Mouse (Mus musculus): ENCODE results near the gene Skor1.

The Skor1 gene

DNA sequence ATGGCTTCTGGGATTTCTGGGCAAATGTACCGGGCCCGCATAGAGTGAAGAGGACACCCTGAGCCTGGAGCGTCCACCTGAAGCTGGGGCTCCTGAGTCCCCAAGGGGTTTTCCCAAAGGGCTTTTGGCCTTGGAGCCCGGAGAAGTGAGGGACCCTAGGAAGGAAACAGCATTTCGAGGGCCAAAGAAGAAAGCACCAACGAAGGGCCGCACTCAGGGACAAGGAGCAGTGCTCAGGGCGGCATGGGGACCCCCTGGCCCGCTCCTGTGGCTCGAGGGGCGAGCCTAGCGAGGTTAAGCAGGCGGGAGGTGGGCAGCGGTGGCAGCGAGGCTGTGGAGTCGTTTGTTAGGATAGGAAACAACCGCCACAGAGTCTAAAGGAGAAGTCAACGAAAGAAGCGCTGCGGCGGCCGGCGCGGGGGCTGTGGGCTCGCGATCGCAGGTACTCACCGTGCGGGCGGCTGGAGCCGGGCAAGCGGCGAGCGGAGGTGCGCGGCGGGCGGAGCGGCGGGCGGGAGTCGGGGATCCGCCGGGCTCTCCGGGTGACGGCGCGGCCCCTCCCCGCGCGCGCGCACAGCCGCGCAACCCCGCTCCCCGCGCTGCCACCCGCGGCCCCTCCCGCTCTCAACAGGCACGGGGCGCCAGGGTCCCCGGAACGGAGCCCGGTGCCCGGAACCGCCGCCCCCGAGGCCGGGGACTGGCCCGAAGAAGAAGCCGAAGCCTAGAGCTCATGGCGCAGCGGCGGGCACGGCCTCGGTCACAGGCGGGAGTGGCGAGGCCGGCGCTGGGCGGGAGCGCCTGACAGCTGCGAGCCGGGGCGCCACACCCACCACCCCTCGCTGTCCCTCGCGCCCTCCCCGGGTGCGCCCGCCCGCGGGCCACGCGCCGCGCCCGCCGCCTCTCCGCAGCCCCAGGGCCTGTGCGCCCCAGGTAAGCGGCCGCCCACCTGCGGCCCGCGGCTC is at the start of gene Skor1:
Gene Skor1 (minus strand): TSS at position 552 of the 962 bp plus-strand sequence.
- DNase-seq (ENCODE audit: low spot score), result no peak

DNA sequence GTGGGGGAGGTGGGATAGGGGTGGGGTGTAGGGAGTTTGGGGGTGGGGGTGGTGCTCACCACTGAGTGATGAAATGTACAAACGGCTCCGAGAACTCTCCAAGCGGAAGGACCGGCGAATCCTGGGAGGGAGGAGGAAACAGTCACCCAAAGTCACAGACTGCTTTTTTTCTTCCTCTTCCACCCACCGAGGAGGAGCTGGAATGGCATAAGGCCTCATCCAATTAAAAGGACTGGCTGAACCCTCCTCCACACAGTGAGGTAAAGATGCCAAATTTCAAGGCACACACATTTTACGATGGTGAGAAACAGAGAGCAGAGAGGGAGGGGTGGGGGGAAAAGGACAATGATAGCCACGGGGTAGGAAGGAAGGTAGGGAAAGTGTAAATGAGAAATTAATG is 48.5 kb upstream of the Skor1 start:
- peak; percentile 61 for DNase-seq (ENCODE audit: low spot score)

DNA sequence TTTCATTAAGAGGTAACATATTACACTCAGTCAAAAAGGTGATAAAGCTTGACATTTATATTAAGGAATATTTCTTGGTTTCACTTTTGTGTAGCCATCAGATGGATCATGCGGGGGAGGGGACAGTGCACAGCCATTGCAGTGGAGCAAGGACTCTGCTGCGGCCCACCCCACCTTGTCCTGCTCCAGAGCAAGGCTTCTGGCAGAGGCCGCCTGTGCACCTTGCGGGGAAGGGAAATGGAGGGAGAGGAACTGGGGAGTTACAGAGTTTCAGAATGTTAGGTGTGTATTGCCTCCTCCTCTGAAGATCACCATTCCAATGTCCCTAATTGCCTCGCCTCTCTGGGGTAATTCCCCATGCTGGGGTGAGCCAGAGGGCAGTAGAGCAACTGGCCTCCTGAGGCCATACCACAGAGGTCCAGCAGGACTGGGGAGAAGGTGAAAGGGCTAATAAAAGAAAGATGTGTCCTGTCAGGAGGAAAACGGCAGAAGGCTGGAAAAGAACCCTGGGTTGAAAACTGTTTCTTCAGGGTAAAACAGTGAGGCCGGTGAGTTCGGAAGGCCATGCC is 47.4 kb upstream of the Skor1 start:
- peak; percentile 49 for DNase-seq (ENCODE audit: low spot score)

- no peak for DNase-seq (ENCODE audit: low spot score)
Observed at GRCm38 (mm10) chr9:63195523-63195922, 46.8 kb upstream of the Skor1 start.

DNA sequence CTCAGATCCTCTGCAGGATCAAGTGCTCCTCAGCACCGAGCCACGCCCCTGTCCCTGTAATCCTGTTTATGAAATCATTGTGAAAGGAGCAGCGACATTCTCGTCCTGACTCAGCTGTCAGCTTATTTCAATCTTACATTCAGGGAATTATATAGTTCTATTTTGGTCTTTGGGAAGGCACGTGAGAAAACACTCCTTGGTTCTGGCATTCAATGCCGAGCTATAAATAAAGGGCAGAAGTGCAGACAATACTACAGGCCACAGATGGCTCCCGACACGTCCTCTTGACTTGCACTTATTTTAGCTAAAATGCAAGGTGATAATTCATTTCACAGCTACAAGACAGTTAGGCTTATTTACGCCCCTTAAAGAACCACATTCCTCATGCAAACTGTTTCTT is 46.0 kb upstream of the Skor1 start:
- no peak for DNase-seq (ENCODE audit: low spot score)

- DNase-seq (ENCODE audit: low spot score), result no peak
Observed at GRCm38 (mm10) chr9:63192809-63193208, 44.0 kb upstream of the Skor1 start.

GRCm38 (mm10) chr9:63187310-63187709 is 38.5 kb upstream of the Skor1 start:
- no peak for DNase-seq (ENCODE audit: low spot score)

- DNase-seq (ENCODE audit: low spot score), result no peak
Observed at GRCm38 (mm10) chr9:63185249-63185648, 36.5 kb upstream of the Skor1 start.

DNA sequence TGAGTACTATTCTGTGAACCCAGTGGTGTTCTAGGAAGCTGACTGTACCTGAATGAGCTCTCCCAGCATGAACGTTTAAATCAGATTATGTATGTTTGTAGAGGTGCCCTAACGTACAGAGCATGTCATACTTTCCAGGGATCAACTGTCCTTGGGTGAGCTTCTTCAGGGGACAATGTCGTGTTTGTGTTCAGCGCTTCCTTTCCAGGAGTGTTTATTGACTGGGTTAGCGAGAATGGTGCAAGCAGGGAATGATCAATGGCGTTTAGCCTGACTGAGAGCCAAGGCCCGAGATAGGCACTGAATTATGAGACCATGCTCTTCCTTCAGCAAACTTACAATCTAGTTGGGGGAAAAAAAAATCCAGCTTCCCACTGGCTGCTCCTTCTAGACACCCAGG is 35.1 kb upstream of the Skor1 start:
- no peak for DNase-seq (ENCODE audit: low spot score)

DNA sequence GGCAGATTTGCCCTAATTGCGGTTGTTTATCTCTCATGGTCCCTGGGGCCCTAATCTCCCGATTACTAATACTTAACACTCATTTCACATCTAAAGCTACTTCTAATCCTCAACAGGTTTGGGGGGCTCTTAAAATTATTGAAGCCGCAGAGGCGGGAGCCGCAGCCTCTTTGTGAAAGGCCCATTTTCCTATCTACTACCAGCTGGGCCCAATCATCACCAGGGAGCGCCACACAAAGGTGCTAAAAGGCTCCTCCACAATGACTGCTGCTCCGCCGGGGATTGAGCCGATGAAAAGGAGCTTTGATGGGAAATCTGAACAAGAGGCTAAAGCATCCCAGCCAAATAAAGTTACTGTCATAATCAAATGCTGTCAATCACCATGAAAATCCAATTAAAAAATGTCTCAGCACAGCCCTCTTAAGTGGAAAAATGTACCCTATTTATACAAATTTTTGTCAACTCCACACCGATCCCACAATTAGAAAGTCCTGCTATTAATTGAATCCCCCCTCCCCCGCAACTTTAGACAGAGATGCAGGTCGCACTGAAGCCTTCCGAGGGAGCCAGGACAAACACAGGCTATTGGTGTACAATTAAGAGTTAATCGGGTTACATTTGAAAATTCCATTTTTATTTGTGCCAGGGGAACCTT is 33.7 kb upstream of the Skor1 start:
- peak; percentile 77 for DNase-seq (ENCODE audit: low spot score)

DNA sequence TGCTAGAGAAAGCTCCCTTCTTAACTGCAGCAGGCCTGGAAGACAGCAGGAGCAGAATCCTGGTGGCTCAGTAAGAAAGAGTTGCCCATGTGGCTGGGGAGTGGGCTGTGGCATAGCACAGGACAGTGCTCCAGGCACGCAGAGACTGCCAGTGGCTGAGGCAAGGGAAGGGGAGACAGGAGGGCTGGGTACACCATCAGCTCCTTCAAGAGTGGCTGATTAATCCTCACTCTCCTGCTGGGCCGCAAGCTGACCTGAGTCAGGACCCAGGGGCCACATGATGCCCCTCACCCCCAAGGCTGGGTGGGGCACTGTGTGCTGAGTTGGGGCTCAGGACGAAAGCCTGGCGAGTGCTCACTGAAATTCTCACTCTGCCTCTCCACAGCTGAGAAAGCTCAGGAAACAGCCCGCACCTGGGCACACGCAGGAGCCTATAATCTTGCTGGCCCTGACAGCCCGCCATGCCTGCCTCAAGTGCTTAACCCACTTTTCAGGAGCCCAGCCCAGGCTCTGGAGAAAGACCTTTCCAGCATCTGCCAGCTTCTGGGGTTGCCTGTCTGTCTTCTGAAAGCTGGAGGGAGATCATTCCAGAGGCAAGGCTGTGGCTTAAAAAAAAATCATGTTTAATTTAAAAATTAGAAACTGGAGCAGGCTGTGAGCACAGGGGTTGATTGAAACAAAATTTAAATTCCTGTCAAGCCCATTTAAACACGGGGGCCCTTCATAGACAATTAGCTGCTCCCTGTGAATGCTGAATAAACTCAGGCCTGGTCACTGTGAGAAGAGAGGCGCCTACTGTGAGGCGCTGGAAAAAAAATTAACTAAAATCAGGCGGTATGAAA is 32.8 kb upstream of the Skor1 start:
- no peak for DNase-seq (ENCODE audit: low spot score)

DNA sequence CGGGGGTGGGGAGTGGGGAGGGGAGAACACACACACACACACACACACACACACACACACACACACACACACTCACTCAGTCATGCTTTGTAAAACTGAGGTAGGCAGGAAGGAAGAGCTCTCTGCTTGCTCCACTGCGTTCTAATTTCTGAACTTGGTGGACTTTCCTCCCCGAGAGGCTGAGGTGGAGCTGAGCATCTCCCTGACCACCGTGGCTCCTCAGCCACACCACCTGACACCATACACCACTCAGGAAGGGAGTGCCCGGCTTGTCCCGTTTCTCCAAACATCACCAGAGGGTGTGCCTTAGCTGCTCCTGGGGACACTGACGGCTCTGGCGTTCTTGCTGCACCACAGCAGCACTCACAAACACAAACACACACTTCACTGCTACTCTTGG is 29.5 kb upstream of the Skor1 start:
- no peak for DNase-seq (ENCODE audit: low spot score)

GRCm38 (mm10) chr9:63174001-63174721 is 25.4 kb upstream of the Skor1 start:
- DNase-seq (ENCODE audit: low spot score), result no peak

GRCm38 (mm10) chr9:63171951-63172350 is 23.2 kb upstream of the Skor1 start:
- DNase-seq (ENCODE audit: low spot score), result no peak

- no peak for DNase-seq (ENCODE audit: low spot score)
Observed at GRCm38 (mm10) chr9:63169127-63169526, 20.4 kb upstream of the Skor1 start.

- no peak for DNase-seq (ENCODE audit: low spot score)
Observed at GRCm38 (mm10) chr9:63165070-63165469, 16.3 kb upstream of the Skor1 start.

- DNase-seq (ENCODE audit: low spot score), result no peak
Observed at GRCm38 (mm10) chr9:63163756-63164155, 15.0 kb upstream of the Skor1 start.

GRCm38 (mm10) chr9:63151949-63152348 is 3.2 kb upstream of the Skor1 start:
- DNase-seq (ENCODE audit: low spot score), result no peak

- DNase-seq (ENCODE audit: low spot score), result peak; percentile 89
Observed at GRCm38 (mm10) chr9:63151072-63151870, 2.5 kb upstream of the Skor1 start.

DNA sequence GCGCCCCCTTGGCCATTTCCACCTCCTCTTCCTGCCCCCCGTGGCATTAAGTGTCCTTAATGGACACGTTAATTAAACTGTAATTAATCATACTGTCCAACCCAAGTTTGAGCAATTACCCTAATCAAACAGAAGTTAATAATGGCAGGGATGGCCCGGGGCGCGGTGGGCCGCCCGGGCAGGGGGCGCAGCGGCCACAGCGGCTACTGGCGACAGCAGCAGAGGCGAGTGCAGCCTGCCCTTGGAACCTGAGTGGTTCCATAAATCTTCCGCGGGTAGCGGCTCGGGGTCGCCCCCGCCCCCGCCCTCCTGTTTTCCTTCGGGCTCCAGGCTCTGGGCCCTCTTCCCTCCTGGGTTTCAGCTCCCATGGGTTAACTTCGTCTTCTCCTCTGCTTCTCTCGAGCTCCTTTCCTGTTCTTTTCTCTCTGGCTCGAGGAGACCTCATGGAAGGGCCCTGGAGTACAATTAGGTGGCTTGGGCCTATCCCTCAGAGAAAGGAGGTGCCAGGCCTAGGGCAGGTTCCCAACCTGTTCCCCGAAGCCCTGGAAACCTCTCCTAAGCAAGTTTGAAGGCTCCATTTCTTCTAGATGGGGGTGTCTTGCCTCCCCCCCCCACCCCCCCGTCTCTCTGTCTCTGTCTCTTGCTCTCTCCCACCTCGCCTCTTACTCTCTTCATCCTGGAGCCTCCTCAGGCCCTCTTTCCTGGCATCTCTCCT is 1.5 kb upstream of the Skor1 start:
- DNase-seq (ENCODE audit: low spot score), result peak; percentile 38
